Mouse (Mus musculus): ENCODE data around the gene Gm29609.

Gm29609 gene

DNA sequence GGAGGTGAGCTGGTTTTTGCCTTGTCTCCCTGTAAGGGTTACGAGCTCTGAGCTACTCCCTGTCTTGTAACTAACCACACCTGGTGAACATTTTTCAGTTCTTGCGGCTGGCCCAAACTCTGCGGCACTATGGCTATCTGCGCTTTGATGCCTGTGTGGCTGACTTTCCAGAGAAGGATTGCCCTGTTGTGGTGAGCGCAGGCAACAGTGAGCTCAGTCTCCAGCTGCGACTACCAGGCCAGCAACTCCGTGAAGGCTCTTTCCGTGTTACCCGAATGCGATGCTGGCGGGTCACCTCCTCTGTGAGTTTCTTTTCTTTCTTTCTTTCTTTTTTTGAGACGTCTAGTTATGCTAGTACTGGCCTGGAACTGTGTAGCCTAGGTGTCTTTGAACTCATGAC is 17.4 kb upstream of the Gm29609 start:
- DNase-seq, result no peak

DNA sequence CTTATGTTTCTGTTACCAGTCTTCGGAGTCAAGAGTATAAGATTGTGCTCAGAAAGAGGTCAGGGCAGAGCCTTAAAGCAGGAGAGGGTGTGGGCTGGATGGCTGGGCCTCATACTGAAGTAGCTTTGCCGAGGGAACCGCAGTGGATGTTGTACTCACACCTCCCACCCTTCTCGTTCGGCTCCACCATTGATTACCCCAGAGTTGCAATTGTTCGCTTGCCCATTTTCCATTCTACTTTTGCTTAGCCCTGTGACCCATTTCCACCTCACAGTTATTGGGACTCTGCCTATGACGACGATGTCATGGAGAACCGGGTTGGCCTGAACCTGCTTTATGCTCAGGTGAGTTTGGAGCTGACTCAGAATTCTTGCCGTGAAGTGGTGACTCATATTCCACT is 16.5 kb upstream of the Gm29609 start:
- no peak for DNase-seq

DNA sequence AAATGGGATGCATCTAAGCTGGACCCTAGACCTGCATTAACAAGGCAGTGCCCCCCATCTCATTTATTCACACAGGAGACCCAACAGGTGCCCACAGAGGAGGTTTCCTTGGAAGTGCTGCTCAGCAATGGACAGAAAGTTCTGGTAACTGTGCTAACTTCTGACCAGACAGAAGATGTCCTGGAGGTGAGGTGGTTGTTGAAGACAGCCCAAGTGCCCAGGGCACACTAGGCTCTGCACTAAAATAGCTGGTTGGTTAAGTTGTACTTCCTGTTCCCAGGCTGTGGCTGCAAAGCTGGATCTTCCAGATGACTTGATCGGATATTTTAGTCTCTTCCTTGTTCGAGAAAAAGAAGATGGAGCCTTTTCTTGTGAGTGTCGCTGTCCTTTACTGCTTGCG is 16.0 kb upstream of the Gm29609 start:
- no peak for DNase-seq

DNA sequence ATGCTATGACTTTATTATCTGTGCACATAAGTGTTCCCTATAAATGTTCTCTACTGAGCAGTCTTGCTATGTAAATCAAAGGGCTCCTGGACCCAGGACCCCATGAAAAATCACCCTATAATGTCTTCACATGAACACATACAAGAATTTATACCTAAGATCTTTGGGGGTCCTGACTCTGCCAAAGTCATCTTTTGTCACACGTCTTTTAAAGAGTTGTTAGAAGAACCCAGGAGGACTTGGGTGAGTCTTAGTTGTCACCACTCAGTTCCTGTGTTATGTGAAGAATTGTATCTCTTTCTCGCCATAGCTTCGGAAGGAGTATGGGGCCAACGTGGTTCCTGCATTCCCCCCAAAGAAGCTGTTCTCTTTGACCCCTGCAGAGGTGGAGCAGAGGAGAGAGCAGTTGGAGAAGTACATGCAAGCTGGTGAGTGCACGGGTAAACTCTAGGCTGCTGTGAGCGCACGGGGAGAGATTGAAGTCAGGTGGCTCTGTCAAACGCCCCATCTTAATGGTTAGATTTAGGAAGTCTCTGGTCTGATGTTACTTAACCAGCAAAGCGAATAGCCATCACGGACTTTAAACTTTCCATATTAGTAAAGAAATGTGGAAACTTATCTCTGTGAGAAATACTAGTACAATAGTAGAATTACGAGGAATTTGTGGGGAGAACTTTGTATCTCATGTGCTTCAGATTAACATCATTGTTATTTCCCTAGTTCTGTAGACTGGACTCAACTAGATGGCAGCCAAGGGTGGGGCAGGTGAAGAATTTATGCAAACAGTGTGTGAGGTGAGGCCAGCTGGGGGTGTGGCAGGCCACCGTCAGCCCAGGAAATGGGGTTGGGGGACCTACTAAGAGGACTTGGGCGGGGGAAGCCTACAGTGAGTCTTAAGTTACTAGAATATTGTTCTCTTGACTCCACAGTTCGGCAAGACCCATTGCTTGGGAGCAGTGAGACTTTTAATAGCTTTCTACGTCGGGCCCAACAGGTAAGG is 15.1 kb upstream of the Gm29609 start:
- DNase-seq, result no peak

DNA sequence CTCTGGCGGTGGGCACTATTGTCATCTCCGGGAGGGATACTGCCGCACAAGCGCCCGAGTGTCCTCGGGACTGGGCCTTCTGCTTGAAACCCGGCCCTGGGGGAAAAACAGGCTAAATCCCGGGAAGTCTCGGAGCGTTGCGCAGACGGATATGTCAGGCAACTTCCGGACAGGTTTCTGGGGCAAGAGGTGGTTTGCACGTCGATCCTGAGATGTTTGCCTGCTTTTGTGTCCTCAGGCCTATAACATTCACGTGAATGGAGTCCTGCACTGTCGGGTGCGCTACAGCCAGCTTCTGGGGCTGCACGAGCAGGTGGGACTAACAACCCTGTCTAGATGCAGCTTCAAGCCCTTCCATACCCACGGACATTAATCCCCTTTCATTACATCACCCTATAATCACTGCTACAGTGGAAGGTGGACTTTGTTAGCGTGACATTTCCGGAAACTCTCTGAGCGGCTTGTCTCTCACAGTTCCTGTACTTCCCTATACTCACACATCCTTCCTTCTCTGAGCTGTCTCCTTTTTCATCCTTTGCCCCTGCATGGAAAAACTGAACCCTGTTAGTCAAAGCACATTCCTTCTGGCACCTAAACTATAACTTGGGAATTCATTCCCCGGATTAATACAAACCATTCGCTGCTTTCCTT is 14.0 kb upstream of the Gm29609 start:
- no peak for DNase-seq

DNA sequence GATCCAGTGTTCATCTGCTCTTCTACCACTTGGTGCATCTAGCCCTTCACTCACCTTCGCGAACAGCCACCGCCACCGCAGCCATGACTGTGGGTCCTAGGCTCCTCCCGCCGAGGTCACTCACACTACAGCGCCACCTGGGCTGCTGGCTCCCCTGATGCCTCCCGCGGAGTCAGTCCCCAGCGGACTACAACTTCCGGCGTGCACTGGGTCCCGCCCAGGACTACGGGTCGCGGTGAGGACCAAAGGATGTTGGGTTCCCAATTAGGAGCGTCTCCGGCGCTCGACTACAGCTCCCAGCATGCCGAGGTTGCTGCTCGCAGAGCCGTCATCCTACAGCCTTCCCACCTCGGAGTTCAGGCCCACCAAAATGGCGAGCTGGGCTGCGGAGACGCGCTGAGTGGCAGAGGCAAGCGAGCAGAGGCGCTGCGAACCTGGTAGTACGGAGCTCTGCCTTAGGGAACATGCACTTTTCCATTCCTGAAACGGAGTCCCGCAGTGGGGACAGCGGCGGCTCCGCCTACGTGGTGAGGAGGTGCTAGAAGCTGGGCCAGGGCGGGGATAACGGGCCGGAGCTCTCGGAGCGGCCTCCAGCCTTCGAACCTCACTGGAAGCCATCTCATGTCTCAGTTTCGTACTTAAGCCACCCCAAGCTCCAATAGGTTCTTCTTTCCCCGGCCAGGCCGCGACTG is 13.4 kb upstream of the Gm29609 start, which contains the start of the genes Snx17 and Eif2b4:
Snx17 (plus strand) TSS at position 289 of the 692 bp plus-strand sequence.
Eif2b4 (minus strand) TSS at position 492 of the 692 bp plus-strand sequence.
- DNase-seq, result peak; percentile 99 to 100

DNA sequence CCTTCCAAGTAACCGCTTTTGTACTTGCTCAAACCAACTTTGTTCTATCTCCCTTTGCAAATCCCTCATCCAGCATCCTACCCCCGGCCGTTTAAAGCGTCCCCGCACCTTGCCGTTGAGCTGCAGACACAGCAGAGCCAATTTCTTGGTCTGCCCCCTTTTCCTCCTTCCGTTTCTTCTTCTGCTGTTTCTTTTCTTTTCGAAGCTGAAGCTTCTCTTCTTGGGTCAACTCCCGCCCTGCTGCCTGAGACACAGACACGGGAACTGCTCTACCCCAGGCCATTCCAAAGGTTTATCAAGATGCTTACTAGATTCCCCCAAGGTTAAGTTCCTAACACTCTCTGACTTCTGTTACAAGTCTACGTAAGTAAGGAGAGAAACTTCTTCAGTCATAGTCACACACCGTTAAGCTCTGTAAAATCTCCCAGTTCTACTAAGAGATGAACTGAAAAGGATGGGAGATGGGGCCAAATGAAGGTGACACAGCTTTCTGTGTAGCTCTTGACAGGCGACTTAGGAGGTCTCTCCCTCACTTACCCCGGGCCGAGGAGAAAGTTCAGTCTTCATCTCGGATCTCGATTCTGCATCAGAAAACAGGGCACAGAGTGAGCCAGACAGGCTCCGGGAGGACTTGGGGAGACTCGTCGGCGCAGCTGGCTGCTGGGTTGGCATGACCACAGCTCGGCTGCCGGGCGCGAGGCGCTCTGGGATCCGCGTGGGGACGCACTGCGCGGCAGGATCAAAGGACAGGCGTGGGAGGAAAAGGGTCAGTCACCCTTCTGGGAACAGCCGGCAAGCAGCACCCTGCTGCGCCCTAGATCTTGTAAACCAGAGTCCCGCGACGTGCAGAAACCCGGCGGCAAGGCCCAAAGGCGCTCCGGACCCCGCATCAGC is 12.6 kb upstream of the Gm29609 start:
- no peak for DNase-seq

DNA sequence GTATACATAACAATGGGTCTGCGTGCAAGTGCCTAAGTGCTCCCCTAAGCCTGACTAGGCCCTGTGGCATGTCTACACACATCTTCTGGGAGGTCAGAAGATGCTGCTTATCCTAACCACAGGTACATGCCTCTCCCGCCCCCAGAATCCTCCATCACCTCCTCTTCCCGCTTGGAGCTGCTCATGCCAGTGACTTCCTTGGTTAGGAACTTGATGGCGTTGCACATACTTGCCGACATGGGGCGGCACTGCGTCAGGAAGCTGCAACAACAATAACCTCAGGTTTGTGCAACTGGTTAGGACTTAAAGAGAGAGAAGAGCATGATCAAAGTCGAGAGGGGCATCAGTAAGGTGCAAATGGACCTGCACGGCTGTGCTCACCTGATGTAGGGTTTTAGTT is 10.5 kb upstream of the Gm29609 start:
- DNase-seq, result no peak

DNA sequence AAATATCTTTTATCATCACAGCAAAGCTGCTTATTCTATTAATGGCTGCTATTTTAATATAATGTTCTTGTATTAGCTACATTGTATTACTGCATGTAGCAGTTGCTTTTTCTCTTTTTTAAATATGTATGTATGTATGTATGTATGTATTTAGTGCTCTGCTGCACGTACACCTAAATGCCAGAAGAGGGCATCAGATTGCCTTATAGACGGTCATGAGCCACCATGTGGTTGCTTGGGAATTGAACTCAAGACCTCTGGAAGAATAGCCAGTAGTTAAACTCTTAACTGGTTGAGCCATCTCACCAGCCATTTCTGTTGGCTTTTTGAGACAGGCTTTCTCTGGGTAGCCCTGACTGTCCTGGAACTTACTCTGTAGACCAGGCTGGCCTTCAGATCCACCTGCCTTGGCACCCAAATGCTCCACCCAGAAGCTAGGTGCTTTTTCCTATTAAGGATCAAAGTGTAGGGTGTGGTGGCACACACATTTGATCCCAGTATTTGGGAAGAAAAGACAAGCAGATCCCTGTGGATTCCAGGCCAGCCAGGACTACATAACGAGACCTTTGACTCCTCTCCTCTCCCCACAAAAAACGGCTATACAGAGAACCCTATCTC is 8.6 kb upstream of the Gm29609 start:
- DNase-seq, result no peak

DNA sequence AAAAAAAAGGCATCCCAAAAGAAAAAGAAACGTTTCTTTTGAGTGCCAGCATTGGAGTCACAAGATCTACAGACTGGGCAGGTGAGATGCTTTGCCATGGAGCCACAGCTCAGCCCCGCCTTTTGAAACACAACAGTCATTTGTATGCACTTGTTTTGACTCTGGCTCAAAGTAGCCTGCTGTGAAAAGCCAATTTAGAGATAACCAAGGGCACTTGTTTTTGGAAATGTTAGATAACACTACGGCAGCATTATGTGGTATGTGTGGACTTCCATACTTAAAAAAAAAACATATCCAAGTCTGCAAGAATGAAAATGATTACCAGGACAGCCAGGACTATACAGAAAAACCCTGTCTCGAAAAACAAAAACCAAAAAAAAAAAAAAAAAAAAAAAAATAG is 4.0 kb upstream of the Gm29609 start:
- no peak for DNase-seq

DNA sequence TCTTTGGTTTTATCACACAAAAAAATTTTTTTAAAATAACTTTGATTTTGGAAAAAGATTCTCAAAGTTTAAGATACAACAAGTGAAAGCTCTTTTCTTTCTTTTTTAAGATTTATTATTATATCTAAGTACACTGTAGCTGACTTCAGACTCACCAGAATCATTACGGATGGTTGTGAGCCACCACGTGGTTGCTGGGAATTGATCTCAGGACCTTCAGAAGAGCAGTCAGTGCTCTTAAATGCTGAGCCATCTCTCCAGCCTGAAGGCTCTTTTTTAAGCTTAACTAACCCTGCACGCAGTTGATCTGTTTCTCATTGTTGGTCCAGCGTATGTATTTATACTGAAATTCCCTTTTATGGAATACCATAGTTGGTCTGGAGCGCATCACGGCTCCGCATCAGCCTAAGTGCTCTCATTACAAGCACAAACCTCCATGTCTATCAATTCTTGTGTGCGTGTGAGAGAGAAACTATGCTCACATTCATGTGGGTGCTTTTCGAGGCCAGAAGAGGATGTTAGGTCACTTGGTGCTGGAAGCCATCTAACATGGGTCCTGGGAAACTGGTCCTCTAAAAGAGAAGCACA is 1.6 kb upstream of the Gm29609 start:
- no peak for DNase-seq

DNA sequence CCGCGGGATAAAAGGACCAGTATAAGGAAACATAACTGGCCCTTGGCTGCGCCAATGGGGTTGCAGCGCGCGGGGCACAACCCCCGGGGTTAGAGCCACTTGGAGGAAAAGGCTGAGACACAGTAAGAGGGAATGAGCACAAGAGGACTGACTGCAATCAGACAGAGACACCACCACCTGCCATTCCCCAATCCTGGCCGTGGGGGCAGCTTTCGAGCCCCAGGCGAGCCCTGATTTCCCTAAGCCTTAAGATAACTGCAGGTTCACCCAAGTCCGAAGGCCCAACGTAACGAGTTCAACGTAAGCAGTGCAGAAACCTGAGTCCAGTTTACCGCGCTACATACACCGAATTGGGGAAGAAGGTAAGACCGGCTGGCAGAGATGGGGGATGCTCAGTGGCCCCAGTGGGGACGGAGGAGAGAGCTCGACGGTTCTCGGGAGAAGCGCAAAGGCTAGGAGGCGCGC is 378 bp downstream of the Gm29609 start:
- DNase-seq, result no peak

DNA sequence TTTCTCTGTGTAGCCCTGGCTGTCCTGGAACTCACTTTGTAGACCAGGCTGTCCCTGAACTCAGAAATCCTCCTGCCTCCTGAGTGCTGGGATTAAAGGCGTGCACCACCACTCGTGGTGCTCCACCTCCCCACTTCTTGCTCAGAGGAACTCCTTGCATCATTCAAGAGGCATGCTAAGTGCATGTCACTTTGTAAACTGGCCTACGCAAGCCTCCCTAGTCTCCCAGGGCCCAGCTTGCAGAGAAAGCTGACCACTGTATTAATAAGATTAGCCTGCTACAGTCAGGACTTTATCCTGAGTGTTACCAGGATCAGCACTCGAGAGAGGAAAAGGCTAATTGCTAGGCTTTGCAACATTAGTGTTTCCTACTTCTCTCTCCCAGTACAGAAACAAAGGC is 11.1 kb downstream of the Gm29609 start:
- no peak for DNase-seq

DNA sequence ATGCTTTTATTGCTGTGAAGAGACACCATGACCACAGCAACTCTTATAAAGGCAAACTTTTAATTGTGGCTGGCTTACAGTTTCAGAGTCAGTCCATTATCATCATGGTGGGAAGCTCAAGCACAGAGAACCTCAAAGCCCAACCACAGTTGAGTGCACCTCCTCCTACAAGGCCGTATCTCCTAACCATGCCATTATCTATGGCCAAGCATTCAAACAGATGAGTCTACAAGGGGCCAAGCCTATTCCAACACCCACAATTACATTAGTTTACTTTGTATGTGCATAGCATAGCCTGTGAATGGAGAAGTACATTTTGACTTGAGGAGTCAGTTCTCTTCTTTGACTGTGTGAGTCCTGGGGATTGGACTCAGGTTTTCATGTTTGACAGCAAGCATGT is 14.8 kb downstream of the Gm29609 start:
- DNase-seq, result no peak

DNA sequence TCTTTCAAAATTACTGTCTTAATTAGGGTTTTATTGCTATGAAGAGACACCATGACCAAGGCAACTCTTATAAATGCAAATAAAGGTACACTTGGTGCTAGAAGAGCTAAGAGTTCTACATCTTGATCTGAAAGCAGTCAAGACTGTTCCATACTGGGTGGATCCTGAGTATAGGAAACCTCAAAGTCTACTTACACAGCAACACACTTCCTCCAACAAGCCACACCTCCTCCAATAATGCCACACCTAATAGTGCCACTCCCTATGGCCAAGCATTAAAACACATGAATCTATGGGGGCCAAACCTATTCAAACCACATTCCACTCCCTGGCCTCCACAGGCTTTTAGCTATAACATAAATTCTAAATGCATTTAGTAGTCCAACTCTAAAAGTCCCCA is 17.2 kb downstream of the Gm29609 start:
- DNase-seq, result no peak

DNA sequence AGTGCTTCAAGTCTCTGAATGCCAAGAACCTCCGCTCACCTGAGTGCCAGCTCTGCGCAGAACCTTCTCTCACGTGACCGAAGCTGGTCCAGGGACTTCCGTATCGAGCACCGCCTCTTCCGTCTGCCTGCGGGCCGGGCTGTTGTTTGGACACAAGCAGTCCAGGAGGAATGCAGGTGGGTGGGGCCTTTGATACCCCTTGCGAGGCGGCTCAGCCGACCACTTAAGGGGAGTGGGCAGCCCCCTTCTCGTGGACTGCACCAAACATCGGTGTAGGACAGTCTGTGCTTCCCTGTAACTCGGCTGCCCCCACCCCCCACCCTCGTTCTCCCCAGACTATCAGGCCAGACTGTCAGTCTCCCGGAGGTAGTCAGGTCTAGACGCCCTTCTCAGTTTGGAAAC is 25.6 kb downstream of the Gm29609 start, which contains the start of gene Mpv17:
Mpv17 (minus strand) TSS at position 100 of the 402 bp plus-strand sequence.
- peak; percentile 83 to 89 for DNase-seq

DNA sequence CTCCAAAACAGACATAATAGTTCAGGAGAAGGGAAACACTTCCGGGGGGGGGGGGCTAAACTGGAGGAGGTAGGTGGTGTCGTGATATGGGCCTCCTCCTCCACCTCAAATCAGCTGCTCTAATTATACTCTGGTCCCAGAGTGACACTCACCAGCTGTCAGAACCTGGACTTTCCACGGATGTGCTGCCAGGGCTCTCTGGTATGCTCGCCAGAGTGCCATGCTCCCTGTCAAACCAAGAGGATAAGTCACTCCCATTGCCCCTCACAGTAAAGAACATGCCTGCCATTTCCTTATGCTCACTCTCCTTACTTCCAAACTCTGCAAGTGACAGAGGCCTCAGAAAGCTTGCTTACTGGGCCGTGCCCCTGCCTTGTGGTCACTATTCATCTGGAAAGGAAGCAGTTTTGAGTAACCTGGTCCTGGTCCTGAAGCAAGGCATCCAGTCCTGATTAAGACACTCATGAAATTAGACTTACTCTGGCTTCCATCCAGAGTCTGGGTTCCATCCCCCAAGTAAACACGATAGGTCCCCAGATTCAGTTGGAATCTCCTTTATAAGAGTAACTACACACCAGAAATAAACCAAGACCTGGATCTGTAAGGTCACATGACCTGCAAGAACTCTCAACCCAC is 26.1 kb downstream of the Gm29609 start:
- DNase-seq, result no peak

DNA sequence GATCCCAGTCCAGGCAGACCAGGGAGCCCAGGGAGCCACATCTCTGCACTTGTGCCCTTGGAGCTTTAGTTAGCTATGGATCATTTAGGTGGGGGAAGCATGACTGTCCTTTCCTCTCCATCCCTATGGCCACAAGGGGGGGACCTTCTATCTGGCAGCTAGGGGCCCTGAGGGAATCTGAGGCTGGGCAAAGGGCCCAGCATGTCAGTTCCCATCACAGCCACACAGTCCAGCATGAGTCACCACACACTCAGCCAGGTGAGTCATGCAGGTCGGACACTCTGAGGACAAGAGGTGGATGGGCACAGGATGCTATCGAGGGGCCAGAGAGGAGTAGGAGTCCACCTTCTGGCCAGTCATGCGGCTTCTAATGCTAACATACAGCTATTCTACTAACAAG is 28.0 kb downstream of the Gm29609 start:
- peak; percentile 65 to 74 for DNase-seq

DNA sequence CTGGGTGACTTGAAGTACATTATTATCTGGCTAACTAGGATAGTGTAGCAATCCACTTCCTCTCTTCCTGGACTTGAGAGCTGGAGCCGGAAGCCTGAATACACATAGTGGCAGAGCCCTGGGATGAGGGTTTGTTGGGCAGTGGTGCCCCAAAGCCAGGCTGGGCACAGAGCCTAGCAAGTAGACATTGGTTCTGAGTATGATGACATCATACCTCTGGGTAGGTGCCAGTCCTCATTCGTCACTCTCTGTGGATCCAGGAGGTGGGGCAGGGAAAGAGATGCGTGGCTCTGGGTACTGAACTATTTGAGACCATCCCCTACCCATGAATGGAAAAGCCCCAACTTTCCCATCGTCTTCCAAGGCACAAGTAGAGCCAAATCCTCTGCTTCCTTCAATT is 29.9 kb downstream of the Gm29609 start:
- peak; percentile 20 to 30 for DNase-seq

DNA sequence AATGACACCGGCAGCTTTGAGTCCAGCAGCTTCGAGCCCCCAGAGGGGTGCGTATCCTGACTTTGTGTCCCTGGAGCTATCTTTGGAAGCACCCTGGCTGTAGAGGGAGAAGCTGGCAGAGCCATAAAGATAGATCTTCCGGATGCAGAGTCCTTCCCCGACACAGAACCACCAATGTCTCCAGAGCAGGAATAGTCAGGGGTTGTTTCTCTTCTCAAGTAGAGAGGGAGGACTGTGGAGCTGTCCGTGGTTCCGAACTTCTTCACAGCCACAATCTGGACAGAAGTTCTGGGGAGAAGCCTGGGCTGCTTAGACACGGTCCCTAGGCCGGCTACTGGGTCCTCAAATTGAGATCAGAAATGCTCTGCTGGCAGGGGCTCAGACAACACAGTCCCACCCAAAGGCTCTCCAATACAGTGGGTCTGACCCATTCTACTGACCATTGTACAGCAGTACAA is 40.7 kb downstream of the Gm29609 start:
- no peak for DNase-seq
